In genomic region chr17:26584558-26585136, GRCm38 (mm10) we compare ENCODE assay signal across 9 mouse cellular contexts. TPM values are rescaled to one million over a fixed set of nuclear protein-coding genes. Genes with fewer than 3 reads are reported as not detected.
DNase-seq lines count a peak whose midpoint lies in the region; ATAC-seq and TF ChIP-seq lines count a peak whose summit lies in the region.
"Had no signal": no experiment of that assay in that cellular context is flagged by ENCODE, and none has a peak within 500 bp of the region (broad histone marks: within the 10 kb centered on the region; RNA-seq: fewer than 3 reads in every experiment).

No protein-coding gene starts in this region.

- DNase-seq in spleen, adult 2 months (ENCODE audit: low read depth in 1 of 2, low spot score in 2 of 2) = no peak
- no peak for DNase-seq in spleen, adult 18-20 months
- peak; percentile 36 for DNase-seq in hindbrain, embryonic 11.5 days (ENCODE audit: low spot score)
- peak; percentile 49 for DNase-seq in neural tube, embryonic 11.5 days (ENCODE audit: low spot score)
- DNase-seq in right cerebral cortex, postnatal 4 days = no peak
- no peak for DNase-seq in spleen, adult 12 weeks (ENCODE audit: low spot score)

- no peak overlapping the region for H3K4me2 ChIP-seq in forebrain, embryonic 16.5 days (ENCODE audit: low read length)
- no peak overlapping the region for H3K4me2 ChIP-seq in hindbrain, embryonic 11.5 days (replicated peaks; ENCODE audit: low read depth, low read length)
- H3K4me2 ChIP-seq in limb, embryonic 15.5 days = no peak overlapping the region
- H3K4me2 ChIP-seq in neural tube, embryonic 11.5 days (ENCODE audit: low read depth) = no peak overlapping the region
- H3K4me2 ChIP-seq: neural tube, embryonic 12.5 days had no signal

- no peaks in the 10 kb centered on the region for H3K36me3 ChIP-seq in spleen, adult 2 months (ENCODE audit: control insufficient read depth, insufficient read depth, low read length)
- H3K36me3 ChIP-seq in forebrain, embryonic 16.5 days (ENCODE audit: control insufficient read depth, insufficient read depth) = no peaks in the 10 kb centered on the region
- no peaks in the 10 kb centered on the region for H3K36me3 ChIP-seq in hindbrain, embryonic 11.5 days (ENCODE audit: control insufficient read depth, insufficient read depth, low read length)
- H3K36me3 ChIP-seq in limb, embryonic 15.5 days = peaks cover 22% of the 10 kb centered on the region; the same call in 1 of the 2 replicates
- H3K36me3 ChIP-seq in neural tube, embryonic 11.5 days (ENCODE audit: control insufficient read depth, insufficient read depth, low read length) = peaks cover 3% of the 10 kb centered on the region

- no peaks in the 10 kb centered on the region for H3K27me3 ChIP-seq in spleen, adult 2 months (ENCODE audit: control insufficient read depth, insufficient read depth, low read length)
- H3K27me3 ChIP-seq in forebrain, embryonic 16.5 days (replicated peaks; ENCODE audit: control insufficient read depth, insufficient read depth, low read length) = no peaks in the 10 kb centered on the region
- no peaks in the 10 kb centered on the region for H3K27me3 ChIP-seq in hindbrain, embryonic 11.5 days (ENCODE audit: control insufficient read depth, insufficient read depth, low read length)
- H3K27me3 ChIP-seq in limb, embryonic 15.5 days = no peaks in the 10 kb centered on the region
- no peaks in the 10 kb centered on the region for H3K27me3 ChIP-seq in neural tube, embryonic 11.5 days (ENCODE audit: control insufficient read depth, insufficient read depth, low read length)
- H3K27me3 ChIP-seq: neural tube, embryonic 12.5 days had no signal

- H3K9me3 ChIP-seq in forebrain, embryonic 16.5 days (ENCODE audit: control insufficient read depth, low read length) = no peaks in the 10 kb centered on the region
- no peaks in the 10 kb centered on the region for H3K9me3 ChIP-seq in hindbrain, embryonic 11.5 days (ENCODE audit: control insufficient read depth, low read length)
- H3K9me3 ChIP-seq in limb, embryonic 15.5 days = no peaks in the 10 kb centered on the region
- H3K9me3 ChIP-seq in neural tube, embryonic 11.5 days (ENCODE audit: control insufficient read depth, low read length) = no peaks in the 10 kb centered on the region
- H3K9me3 ChIP-seq: neural tube, embryonic 12.5 days had no signal

- H3K4me1 ChIP-seq in spleen, adult 2 months (ENCODE audit: control insufficient read depth, insufficient read depth, insufficient read length) = no peaks in the 10 kb centered on the region; the same call in 1 of the 2 replicates
- H3K4me1 ChIP-seq in forebrain, embryonic 16.5 days (replicated peaks; ENCODE audit: control insufficient read depth, insufficient read depth, low read length) = peaks cover 9% of the 10 kb centered on the region; the same call in 1 of the 2 replicates
- H3K4me1 ChIP-seq in hindbrain, embryonic 11.5 days (replicated peaks; ENCODE audit: control insufficient read depth, insufficient read depth, low read length) = no peaks in the 10 kb centered on the region; the same call in 1 of the 2 replicates
- peaks cover 29% of the 10 kb centered on the region for H3K4me1 ChIP-seq in limb, embryonic 15.5 days
- no peaks in the 10 kb centered on the region for H3K4me1 ChIP-seq in neural tube, embryonic 11.5 days (ENCODE audit: control insufficient read depth, insufficient read depth, low read length)

- peak overlapping the region; percentile 6; the same call in 1 of the 2 replicates for H3K27ac ChIP-seq in spleen, adult 2 months (ENCODE audit: insufficient read depth, low read length)
- peak overlapping the region; percentile 45 for H3K27ac ChIP-seq in forebrain, embryonic 16.5 days (ENCODE audit: low read length)
- peak overlapping the region; percentile 51 for H3K27ac ChIP-seq in hindbrain, embryonic 11.5 days (ENCODE audit: low read depth, low read length)
- peak overlapping the region; percentile 73 for H3K27ac ChIP-seq in limb, embryonic 15.5 days
- 0 out of 2 replicates have a peak overlapping the region, but pooled peaks have one; percentile 17 for H3K27ac ChIP-seq in neural tube, embryonic 11.5 days (ENCODE audit: low read depth, low read length)
- H3K27ac ChIP-seq: neural tube, embryonic 12.5 days had no signal

- WGBS in spleen, adult 2 months = 87% methylated on average over 15 of the region's 15 CpGs
- whole genome bisulfite sequencing in forebrain, embryonic 16.5 days = 58% methylated on average over 15 of the region's 15 CpGs
- WGBS in hindbrain, embryonic 11.5 days = 62% methylated on average over 15 of the region's 15 CpGs
- WGBS in limb, embryonic 15.5 days = 38% methylated on average over 15 of the region's 15 CpGs
- 75% methylated on average over 15 of the region's 15 CpGs for WGBS in neural tube, embryonic 11.5 days

- TF ChIP-seq POLR2A in spleen, adult 2 months (IDR thresholded peaks at IDR 0.05; ENCODE audit: low read depth, low read length) = no peak

- H3K9ac ChIP-seq in forebrain, embryonic 16.5 days (replicated peaks; ENCODE audit: low read depth, low read length) = no peak overlapping the region
- no peak overlapping the region for H3K9ac ChIP-seq in hindbrain, embryonic 11.5 days (ENCODE audit: low read depth, low read length)
- H3K9ac ChIP-seq in limb, embryonic 15.5 days = no peak overlapping the region
- H3K9ac ChIP-seq in neural tube, embryonic 11.5 days (ENCODE audit: low read length) = no peak overlapping the region
- H3K9ac ChIP-seq: neural tube, embryonic 12.5 days had no signal

- no peak overlapping the region for H3K4me3 ChIP-seq in spleen, adult 2 months (ENCODE audit: extremely low read depth, insufficient read depth, insufficient read length)
- no peak overlapping the region for H3K4me3 ChIP-seq in forebrain, embryonic 16.5 days (replicated peaks; ENCODE audit: low read length)
- H3K4me3 ChIP-seq in hindbrain, embryonic 11.5 days (ENCODE audit: low read depth, low read length) = no peak overlapping the region
- H3K4me3 ChIP-seq in limb, embryonic 15.5 days = no peak overlapping the region
- no peak overlapping the region for H3K4me3 ChIP-seq in neural tube, embryonic 11.5 days (ENCODE audit: low read depth, low read length)
- H3K4me3 ChIP-seq: neural tube, embryonic 12.5 days had no signal

- peak; percentile 64 for ATAC-seq in forebrain, embryonic 16.5 days
- no peak for ATAC-seq in hindbrain, embryonic 11.5 days (ENCODE audit: low FRiP score)
- ATAC-seq in limb, embryonic 15.5 days (ENCODE audit: insufficient number of reproducible peaks, low FRiP score, low TSS enrichment, low read depth) = peak; percentile 83
- ATAC-seq in neural tube, embryonic 11.5 days (ENCODE audit: insufficient read depth, low FRiP score, low TSS enrichment) = no peak

- no peak for TF ChIP-seq CTCF in spleen, adult 2 months (IDR thresholded peaks at IDR 0.05; ENCODE audit: extremely low read depth, insufficient read depth, insufficient read length, insufficient replicate concordance)

RNA-seq across cellular contexts. Expression of gene Dusp1, which starts 22.7 kb away (rescaled TPM):
- polyA plus RNA-seq in spleen, adult 2 months (2012; rRNA removed) = 44.3 and 55.8 TPM in 2 replicates
- polyA plus RNA-seq in forebrain, embryonic 16.5 days (2015; fragmentation: Nextera tagmentation; extraction: Ambion mirVana) = 44.1 and 47.8 TPM in 2 replicates
- polyA plus RNA-seq in hindbrain, embryonic 11.5 days (2014; fragmentation: Nextera tagmentation; extraction: Ambion mirVana) = 34.9 and 39.0 TPM in 2 replicates
- polyA plus RNA-seq in limb, embryonic 15.5 days (2015; fragmentation: Nextera tagmentation; extraction: Ambion mirVana) = 27.3 and 32.5 TPM in 2 replicates
- 32.9 and 34.0 TPM in 2 replicates for polyA plus RNA-seq in neural tube, embryonic 11.5 days (2014; fragmentation: Nextera tagmentation; extraction: Ambion mirVana)

RNA-seq across cellular contexts. Expression of gene Ergic1, which starts 23.4 kb away (rescaled TPM):
- polyA plus RNA-seq in spleen, adult 2 months (2012; rRNA removed) = 39.2 and 47.4 TPM in 2 replicates
- polyA plus RNA-seq in forebrain, embryonic 16.5 days (2015; fragmentation: Nextera tagmentation; extraction: Ambion mirVana) = 102 and 113 TPM in 2 replicates
- polyA plus RNA-seq in hindbrain, embryonic 11.5 days (2014; fragmentation: Nextera tagmentation; extraction: Ambion mirVana) = 112 and 119 TPM in 2 replicates
- 122 and 130 TPM in 2 replicates for polyA plus RNA-seq in limb, embryonic 15.5 days (2015; fragmentation: Nextera tagmentation; extraction: Ambion mirVana)
- 121 and 126 TPM in 2 replicates for polyA plus RNA-seq in neural tube, embryonic 11.5 days (2014; fragmentation: Nextera tagmentation; extraction: Ambion mirVana)

Comparison
In these comparisons a context has a peak if more than half of its experiments do, and no peak if none do; other contexts are left out.
1. DNase-seq: peak in hindbrain, embryonic 11.5 days (single experiment) and neural tube, embryonic 11.5 days (single experiment); none in spleen, adult 2 months (0 of 2), spleen, adult 18-20 months (0 of 2), right cerebral cortex, postnatal 4 days (single experiment) and spleen, adult 12 weeks (single experiment).
2. H3K27ac ChIP-seq: peak in every context shown above with its lines; median percentile 73 in limb, embryonic 15.5 days; 51 in hindbrain, embryonic 11.5 days; 45 in forebrain, embryonic 16.5 days; 17 in neural tube, embryonic 11.5 days; 6 in spleen, adult 2 months.
3. ATAC-seq: peak in forebrain, embryonic 16.5 days (single experiment) and limb, embryonic 15.5 days (single experiment); none in hindbrain, embryonic 11.5 days (single experiment) and neural tube, embryonic 11.5 days (single experiment).